Mouse (Mus musculus) CH12.LX (cell line): ENCODE measurements around the gene Mmd. TPM values are rescaled to one million over a fixed set of nuclear protein-coding genes. Genes with fewer than 3 reads are reported as not detected.

Source experiments
- DNase-seq: peaks from one replicate; pipeline ENCODE4 v3.0.0-alpha.2; 2013; ENCODE audit errors: extremely low read depth
- H3K27ac ChIP-seq: 2 replicates; pipeline ENCODE4 v1.5.1; 2012; ENCODE audit warnings: low read depth, mild to moderate bottlenecking, control low read depth, moderate library complexity; ENCODE audit not compliant: insufficient read depth
- H3K27me3 ChIP-seq: replicated peaks from 2 replicates; pipeline ENCODE3; 2012; ENCODE audit warnings: inconsistent platforms
- H3K36me3 ChIP-seq, 2 experiments: replicated peaks in 1 of 2; 2 replicates each; pipeline versions ENCODE3 to v1.6.1; 2012; ENCODE audit warnings: inconsistent platforms in 1 of 2, low read length in 1 of 2, mild to moderate bottlenecking in 1 of 2, mixed read lengths in 1 of 2, moderate library complexity in 1 of 2; ENCODE audit not compliant: control insufficient read depth in 1 of 2, insufficient read depth in 1 of 2
- H3K4me1 ChIP-seq, 2 experiments: 2 replicates each; pipeline ENCODE4 v1.6.1; 2012; ENCODE audit warnings: inconsistent platforms in 1 of 2, moderate library complexity in 1 of 2; ENCODE audit not compliant: insufficient read depth in 2 of 2, control insufficient read depth in 1 of 2
- H3K4me2 ChIP-seq: 2 replicates; pipeline ENCODE4 v1.6.1; 2012; ENCODE audit warnings: low read depth, mild to moderate bottlenecking, control low read depth; ENCODE audit not compliant: poor library complexity, insufficient read depth, severe bottlenecking
- H3K4me3 ChIP-seq, 3 experiments: fragments of 150-350 bp in 1 of 3; sonication (generic) in 1 of 3; replicated peaks in 1 of 3; 2 replicates each; pipeline versions ENCODE3 to v1.5.1; 2011 to 2012; ENCODE audit warnings: low read depth in 2 of 3, low read length in 2 of 3, mild to moderate bottlenecking in 2 of 3, moderate library complexity in 2 of 3, control low read depth in 1 of 3, improper control_type of control experiment in 1 of 3, inconsistent platforms in 1 of 3, mixed read lengths in 1 of 3; ENCODE audit not compliant: poor library complexity in 1 of 3
- H3K79me2 ChIP-seq: replicated peaks from 2 replicates; pipeline ENCODE4 v1.6.1; 2012; ENCODE audit warnings: mild to moderate bottlenecking, moderate library complexity; ENCODE audit not compliant: control insufficient read depth, poor library complexity, insufficient read depth, severe bottlenecking; ENCODE audit errors: extremely low read depth
- H3K9ac ChIP-seq: 2 replicates; pipeline ENCODE4 v1.6.1; 2012; ENCODE audit warnings: low read depth, mild to moderate bottlenecking, control low read depth, moderate library complexity; ENCODE audit not compliant: insufficient read depth
- H3K9me3 ChIP-seq: replicated peaks from 2 replicates; pipeline ENCODE3; 2012; ENCODE audit warnings: low read length, inconsistent platforms, mixed read lengths
- BHLHE40 ChIP-seq: IDR thresholded peaks from 2 replicates; pipeline ENCODE4 v1.6.1; 2011; ENCODE audit warnings: mild to moderate bottlenecking, low read depth, low read length, improper control_type of control experiment
- CHD1 ChIP-seq: IDR thresholded peaks from 2 replicates; pipeline ENCODE4 v1.6.1; 2012; ENCODE audit warnings: low read depth, low read length, improper control_type of control experiment, inconsistent platforms
- CHD2 ChIP-seq: IDR thresholded peaks from 2 replicates; pipeline ENCODE4 v1.6.1; 2011; ENCODE audit warnings: low read length, improper control_type of control experiment
- EP300 ChIP-seq: IDR thresholded peaks from 2 replicates; pipeline ENCODE4 v1.6.1; 2011; ENCODE audit warnings: low read length, improper control_type of control experiment
- HCFC1 ChIP-seq: IDR thresholded peaks from 2 replicates; pipeline ENCODE4 v1.6.1; 2012; ENCODE audit warnings: low read depth, mild to moderate bottlenecking, inconsistent platforms, low read length, improper control_type of control experiment
- IRF4 ChIP-seq: IDR thresholded peaks from 2 replicates; pipeline ENCODE4 v1.6.1; 2014; ENCODE audit warnings: low read depth, mild to moderate bottlenecking, inconsistent platforms, low read length, improper control_type of control experiment
- JUN ChIP-seq: IDR thresholded peaks from 2 replicates; pipeline ENCODE4 v1.6.1; 2011; ENCODE audit warnings: low read depth, mild to moderate bottlenecking, low read length, improper control_type of control experiment, moderate library complexity; ENCODE audit not compliant: insufficient read depth
- JUND ChIP-seq: conservative IDR thresholded peaks from 2 replicates; pipeline ENCODE4 v1.6.1; 2011; ENCODE audit warnings: low read depth, low read length, improper control_type of control experiment
- KAT2A ChIP-seq: IDR thresholded peaks from 2 replicates; pipeline ENCODE4 v1.6.1; 2012; ENCODE audit warnings: low read length, improper control_type of control experiment, inconsistent platforms; ENCODE audit not compliant: insufficient replicate concordance
- MAFK ChIP-seq: IDR thresholded peaks from 2 replicates; pipeline ENCODE4 v1.6.1; 2011; ENCODE audit warnings: low read length, improper control_type of control experiment; ENCODE audit not compliant: insufficient replicate concordance
- MAX ChIP-seq: IDR thresholded peaks from 2 replicates; pipeline ENCODE4 v1.6.1; 2011; ENCODE audit warnings: low read length, improper control_type of control experiment
- SIN3A ChIP-seq: IDR thresholded peaks from 2 replicates; pipeline ENCODE4 v1.6.1; 2012; ENCODE audit warnings: low read length, improper control_type of control experiment, inconsistent platforms
- TBP ChIP-seq: conservative IDR thresholded peaks from 2 replicates; pipeline ENCODE4 v1.6.1; 2011; ENCODE audit warnings: low read depth, low read length, improper control_type of control experiment
- TCF12 ChIP-seq: IDR thresholded peaks from 2 replicates; pipeline ENCODE4 v1.6.1; 2014; ENCODE audit warnings: low read depth, mild to moderate bottlenecking, inconsistent platforms, low read length, improper control_type of control experiment
- ZKSCAN1 ChIP-seq: IDR thresholded peaks from 2 replicates; pipeline ENCODE4 v1.6.1; 2012; ENCODE audit warnings: low read depth, inconsistent platforms, low read length, improper control_type of control experiment, borderline replicate concordance
- dilution Hi-C: fragments of 300-500 bp; cut with MboI; formaldehyde crosslinking; loops from 2 replicates; pipeline ENCODE4 v1.14.3; 2020; ENCODE audit warnings: low sequenced_read_pairs; ENCODE audit not compliant: extremely low pct_unique_long_range_greater_than_20kb, extremely low pct_ligation_motif_present
- in situ Hi-C: fragments of 300-500 bp; cut with MboI; formaldehyde crosslinking; loops from 3 replicates; pipeline ENCODE4 v1.14.3; 2019; ENCODE audit warnings: low sequenced_read_pairs, low pct_ligation_motif_present, low pct_unique_long_range_greater_than_20kb, mixed read lengths
- polyA plus RNA-seq: library from polyadenylated mRNA; unstranded; fragments of >175 nt; gene quantifications from 2 replicates; pipeline ENCODE4 v1.2.1, GENCODE M21; 2012; ENCODE audit warnings: low read depth; ENCODE audit not compliant: insufficient read length
- total RNA-seq, 2 experiments: library from RNA; depleted of rRNA; stranded (reverse); fragments of 300-350 nt in 1 of 2; fragments of >200 nt in 1 of 2; gene quantifications; 2 replicates each; pipeline ENCODE4 v1.2.3; 2012 to 2014

The Mmd gene
- total and polyA plus RNA-seq, 3 experiments = 10.3 to 60.4 (median 39.8) TPM

GRCm38 (mm10) chr11:90245630-90246029 lies 3.6 kb upstream of the Mmd start:
- Histone ChIP-seq H3K9ac (no peak overlapping the region), H3K27ac (peak overlapping the region; percentile 22; the same call in 1 of the 2 replicates), H3K36me3 (no peaks in the 10 kb centered on the region), H3K79me2 (no peaks in the 10 kb centered on the region; the same call in 1 of the 2 replicates), H3K4me1 (peaks cover 14 to 58% of the 10 kb centered on the region in 2 experiments), H3K4me2 (peak overlapping the region; percentile 83), H3K27me3 (no peaks in the 10 kb centered on the region), H3K9me3 (no peaks in the 10 kb centered on the region), H3K4me3 (peak overlapping the region in 2 of 3 experiments; percentile 1 to 24)
- dilution Hi-C loops = no loop called here
- in situ Hi-C loops = no loop called here
- DNase-seq = peak; percentile 54
- TF ChIP-seq KAT2A (no peak), TBP (no peak), EP300 (peak; percentile 89), CHD1 (no peak), MAFK (0 out of 2 replicates have a peak, but pooled peaks have one; percentile 22), SIN3A (0 out of 2 replicates have a peak, but pooled peaks have one; percentile 22), JUND (peak; percentile 21; the same call in 1 of the 2 replicates), IRF4 (peak; percentile 93), TCF12 (peak; percentile 30; the same call in 1 of the 2 replicates)

- no peaks in the 10 kb centered on the region; the same call in 1 of the 2 replicates for H3K79me2 ChIP-seq
- H3K36me3 ChIP-seq = peaks cover 0 to 4% of the 10 kb centered on the region in 2 experiments
- dilution Hi-C loops (no loop called here), in situ Hi-C loops (no loop called here)
- no peak overlapping the region for H3K4me3 ChIP-seq
- H3K27me3 ChIP-seq = no peaks in the 10 kb centered on the region
- peak; percentile 64 for DNase-seq
- no peak overlapping the region for H3K27ac ChIP-seq
- no peak overlapping the region for H3K9ac ChIP-seq
- H3K4me1 ChIP-seq = peaks cover 16 to 61% of the 10 kb centered on the region in 2 experiments
- no peaks in the 10 kb centered on the region for H3K9me3 ChIP-seq
- no peak overlapping the region for H3K4me2 ChIP-seq
- TF ChIP-seq BHLHE40 = no peak
- no peak for TF ChIP-seq KAT2A
- TF ChIP-seq TCF12 = peak; percentile 41; the same call in 1 of the 2 replicates
- TF ChIP-seq CHD1 = no peak
- TF ChIP-seq CHD2 = no peak
- TF ChIP-seq MAX = no peak
- no peak for TF ChIP-seq HCFC1
Observed at GRCm38 (mm10) chr11:90246676-90247075, 2.6 kb upstream of the Mmd start.

GRCm38 (mm10) chr11:90247793-90248192 lies 1.5 kb upstream of the Mmd start:
- TF ChIP-seq TBP (0 out of 2 replicates have a peak, but pooled peaks have one; percentile 22), EP300 (peak; percentile 66), JUN (no peak), CHD2 (peak; percentile 70; the same call in 1 of the 2 replicates), ZKSCAN1 (no peak), MAFK (no peak)
- Histone ChIP-seq H3K79me2 (no peaks in the 10 kb centered on the region; the same call in 1 of the 2 replicates), H3K4me3 (peak overlapping the region in 1 of 3 experiments; percentile 3), H3K9ac (peak overlapping the region; percentile 47), H3K27me3 (no peaks in the 10 kb centered on the region), H3K4me2 (peak overlapping the region; percentile 41), H3K27ac (peak overlapping the region; percentile 58), H3K36me3 (peaks cover 0 to 14% of the 10 kb centered on the region in 2 experiments), H3K9me3 (no peaks in the 10 kb centered on the region), H3K4me1 (peaks cover 16 to 64% of the 10 kb centered on the region in 2 experiments)
- DNase-seq = peak; percentile 39
- in situ Hi-C loops = no loop called here
- dilution Hi-C loops = no loop called here
